Mouse (Mus musculus): ENCODE data around the gene Foxi1.

GRCm38 (mm10) chr11:34158916-34159315 is 49.0 kb downstream of the Foxi1 start:
- TF ChIP-seq POLR2A (IDR thresholded peaks at IDR 0.05; ENCODE audit: control insufficient read depth, extremely low read depth, insufficient read depth, low read length, poor library complexity) (no peak), CTCF (IDR thresholded peaks at IDR 0.05; ENCODE audit: borderline replicate concordance, control insufficient read depth, extremely low read depth, insufficient read depth, low read length, poor library complexity) (no peak)
